Mouse (Mus musculus) cerebellum, postnatal 36 days (tissue): Measurements from ENCODE around the gene Mrps14.

Experiments used
- DNase-seq, 2 experiments: peaks; one replicate each; pipeline ENCODE4 v3.0.0; 2021 to 2022; ENCODE audit warnings: mixed read lengths in 2 of 2

Gene Mrps14

DNA sequence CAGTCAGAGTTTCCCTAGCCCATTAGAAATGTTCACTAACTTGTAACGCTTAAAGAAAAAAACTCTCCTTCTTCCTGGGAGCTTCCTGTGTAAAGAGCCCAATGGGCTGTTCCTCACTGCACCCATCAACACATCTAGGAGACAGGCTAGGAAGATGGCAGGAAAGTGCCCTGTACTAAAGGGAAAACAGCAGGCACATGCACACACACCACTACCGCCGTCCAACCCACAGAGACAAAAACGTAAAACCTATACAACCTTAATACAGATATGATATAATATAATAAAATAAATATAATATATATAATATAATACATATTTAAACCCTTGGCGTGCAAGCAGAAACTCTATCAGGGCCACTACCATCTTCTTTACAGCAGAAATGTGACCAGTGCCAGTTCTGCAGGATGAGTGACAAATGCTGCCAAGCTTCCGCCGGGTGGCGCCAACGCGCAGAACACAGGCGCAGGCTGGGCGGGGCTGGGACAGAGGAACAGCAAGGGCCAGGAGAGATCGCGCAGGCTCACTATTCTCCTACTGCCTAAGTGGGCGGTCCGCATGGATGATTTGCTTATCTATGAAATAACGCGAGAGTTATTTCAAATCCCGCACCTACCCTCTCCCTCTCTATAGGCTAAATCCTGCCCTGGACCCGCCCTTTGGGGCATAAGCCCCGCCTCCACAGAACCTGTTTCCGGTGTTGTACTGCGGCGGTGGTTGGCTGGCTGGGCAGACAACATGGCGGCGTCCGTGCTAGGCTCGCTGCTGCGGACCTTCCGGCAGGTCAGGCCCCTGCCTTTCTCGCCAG lies at the start of gene Mrps14:
TSS of gene Mrps14 (plus strand) at position 687 of the 808 bp plus-strand sequence.
- DNase-seq = peak; percentile 98 to 99

DNA sequence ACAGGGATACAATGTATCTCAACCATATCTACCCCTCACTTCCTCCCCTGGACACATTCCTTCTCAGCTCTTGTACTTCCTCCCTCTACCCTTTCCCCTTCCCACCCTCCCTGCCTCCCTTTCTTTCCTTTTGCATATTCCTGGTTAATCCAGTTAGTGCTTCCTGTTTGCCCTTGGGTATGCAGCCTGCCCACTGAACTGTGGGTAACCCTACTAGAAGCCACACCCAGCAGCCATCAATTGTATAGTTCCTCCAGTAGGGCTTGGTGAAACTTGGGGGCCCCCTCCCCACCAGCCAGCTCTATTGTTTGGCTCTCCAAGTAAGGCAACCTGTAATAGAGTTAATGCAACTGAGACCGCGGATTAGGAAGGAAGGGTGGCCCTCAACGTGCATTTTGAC lies 49.4 kb upstream of the Mrps14 start:
- DNase-seq = no peak

DNA sequence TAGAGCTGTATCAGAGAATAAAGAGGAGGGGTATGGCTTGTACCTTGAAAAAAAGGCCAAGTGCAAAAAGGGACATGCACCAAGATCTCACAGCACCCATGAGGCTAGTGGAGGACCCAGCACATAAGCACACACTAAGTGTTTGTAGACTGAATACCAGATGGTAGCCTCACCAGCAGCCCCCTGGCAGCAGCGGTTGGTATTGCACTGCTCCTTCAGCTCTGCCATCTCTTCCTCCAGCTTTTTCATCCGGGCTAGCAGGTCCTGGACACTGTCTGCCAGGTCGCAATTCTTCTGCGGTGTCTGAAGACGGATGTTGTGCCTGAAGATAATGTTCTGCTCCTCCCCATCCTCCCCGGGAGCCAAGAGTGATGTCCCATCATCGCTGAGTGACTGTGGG lies 47.7 kb upstream of the Mrps14 start:
- no peak for DNase-seq

DNA sequence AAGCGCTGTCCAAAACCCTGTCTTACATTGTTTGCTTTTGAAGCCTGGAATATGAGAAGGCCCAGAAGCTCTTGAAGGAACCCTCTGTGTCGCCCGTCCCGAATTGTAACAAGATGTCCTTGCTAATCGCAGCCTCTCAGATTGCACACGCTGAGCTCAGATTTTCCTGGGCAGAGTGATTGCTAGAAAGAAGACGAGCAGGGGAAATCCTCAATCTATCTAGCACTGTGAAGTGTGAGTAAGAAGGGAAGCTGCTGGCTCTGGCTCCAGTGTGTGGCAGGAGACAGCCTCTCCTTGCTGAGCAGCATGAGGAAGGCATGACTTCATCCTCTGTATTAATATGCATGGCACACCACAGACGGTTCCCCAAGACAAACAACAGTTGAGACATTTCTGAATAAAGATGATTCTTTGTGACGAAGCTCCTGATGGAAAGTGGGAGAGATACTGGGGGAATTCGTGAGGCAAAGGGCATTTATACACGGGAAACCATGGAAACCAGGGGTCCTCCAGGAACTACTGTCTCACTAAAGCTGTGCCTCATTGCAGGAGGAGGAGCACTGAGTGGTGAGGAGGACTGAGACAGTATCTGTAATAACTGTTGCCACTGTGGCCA lies 45.6 kb upstream of the Mrps14 start:
- DNase-seq = no peak

DNA sequence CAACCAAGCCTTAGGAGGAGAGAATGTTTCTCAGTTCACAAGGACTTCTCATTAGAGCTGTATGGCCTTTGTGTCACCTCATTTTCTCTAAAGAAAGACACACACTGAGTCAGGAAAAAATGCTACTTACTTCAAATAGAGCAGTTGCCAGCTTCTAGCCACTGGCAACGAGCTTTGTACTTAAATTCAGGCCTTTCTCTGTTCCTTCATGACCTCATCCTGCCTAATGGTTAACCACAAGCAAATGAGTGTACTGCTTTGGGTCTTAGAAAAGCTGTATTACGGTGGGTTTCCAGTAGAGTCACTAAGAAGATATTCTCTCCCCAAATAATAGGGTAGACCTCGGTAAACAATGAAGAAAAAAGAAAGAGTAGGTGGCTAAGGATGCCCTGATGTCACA lies 44.3 kb upstream of the Mrps14 start:
- DNase-seq = no peak

DNA sequence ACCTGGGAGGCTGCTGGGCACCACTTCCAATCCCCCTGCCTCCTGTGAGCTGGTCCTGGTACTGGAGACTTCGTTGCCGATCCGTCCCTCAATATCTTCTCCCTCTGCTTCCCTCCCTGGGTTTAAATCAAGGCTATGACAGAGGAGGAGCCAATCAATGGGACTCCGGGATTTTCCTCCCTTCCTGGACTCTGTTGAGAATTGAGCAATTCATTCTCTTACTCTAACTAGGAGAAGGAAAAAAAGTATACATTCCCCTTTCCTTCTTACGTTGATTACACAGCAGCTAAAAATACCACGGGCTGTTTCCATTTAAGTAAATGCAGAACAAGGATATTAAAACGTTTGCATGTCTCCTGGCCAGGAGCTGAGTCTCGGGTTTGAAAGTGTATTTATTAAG lies 41.5 kb upstream of the Mrps14 start, which contains the start of gene Tnn:
TSS of gene Tnn (minus strand) at position 101 of the 400 bp plus-strand sequence.
- no peak for DNase-seq

DNA sequence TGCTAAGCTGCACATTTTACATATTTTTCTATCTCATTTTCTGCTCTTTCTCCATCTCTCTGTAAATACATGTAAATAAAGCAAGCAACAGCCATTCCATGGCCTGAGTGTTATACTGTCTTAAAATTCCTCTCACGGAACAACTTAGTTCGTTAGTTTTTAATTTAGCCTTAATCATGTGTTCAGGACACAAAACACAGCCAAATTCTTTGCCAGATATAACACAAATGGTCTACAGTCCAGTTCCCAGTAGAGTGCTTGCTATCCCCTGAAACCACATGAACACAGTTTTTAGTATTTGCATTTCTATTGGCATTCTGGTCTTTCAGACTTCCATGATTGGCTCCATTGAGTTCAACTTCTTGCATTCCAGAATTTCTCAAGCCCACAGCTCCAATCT lies 36.8 kb upstream of the Mrps14 start:
- DNase-seq = no peak

DNA sequence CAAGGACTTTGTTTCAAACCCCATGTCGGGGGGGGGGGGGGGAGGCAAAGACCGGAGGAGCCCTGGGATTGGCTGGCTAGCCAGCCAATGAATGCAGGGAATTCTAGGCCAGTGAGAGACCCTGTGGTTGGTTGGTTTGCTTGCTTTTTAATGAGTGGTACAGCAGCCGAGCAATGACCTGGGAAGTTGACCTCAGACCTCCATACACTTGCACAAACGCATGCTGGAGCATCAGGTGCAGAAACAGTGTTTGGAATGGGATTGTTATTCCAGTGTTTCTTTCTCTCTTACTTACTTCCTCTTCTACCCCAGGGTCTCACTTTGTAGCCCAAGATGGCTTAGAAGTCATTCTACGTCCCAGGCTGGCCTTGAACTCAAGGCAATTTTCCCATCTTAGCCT lies 28.4 kb upstream of the Mrps14 start:
- no peak for DNase-seq

DNA sequence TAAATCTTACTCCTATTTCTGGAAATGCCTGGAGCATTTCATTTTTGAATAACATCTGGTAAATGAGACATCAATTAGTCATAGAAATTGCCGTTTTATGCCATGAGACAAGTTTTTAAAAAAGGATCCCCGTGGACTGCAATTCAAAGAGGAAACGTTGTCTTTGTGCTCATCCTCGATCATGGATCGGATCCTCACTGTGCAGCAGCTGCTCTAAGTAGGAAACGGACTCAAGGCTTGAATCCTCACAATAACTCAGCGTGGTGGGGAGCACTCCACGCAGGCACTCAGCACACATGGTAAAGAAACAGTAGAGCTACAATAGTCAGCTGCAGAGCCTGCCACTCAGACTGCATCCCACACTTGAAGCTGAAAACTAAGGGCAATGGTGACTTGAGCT lies 18.1 kb upstream of the Mrps14 start:
- DNase-seq = no peak

DNA sequence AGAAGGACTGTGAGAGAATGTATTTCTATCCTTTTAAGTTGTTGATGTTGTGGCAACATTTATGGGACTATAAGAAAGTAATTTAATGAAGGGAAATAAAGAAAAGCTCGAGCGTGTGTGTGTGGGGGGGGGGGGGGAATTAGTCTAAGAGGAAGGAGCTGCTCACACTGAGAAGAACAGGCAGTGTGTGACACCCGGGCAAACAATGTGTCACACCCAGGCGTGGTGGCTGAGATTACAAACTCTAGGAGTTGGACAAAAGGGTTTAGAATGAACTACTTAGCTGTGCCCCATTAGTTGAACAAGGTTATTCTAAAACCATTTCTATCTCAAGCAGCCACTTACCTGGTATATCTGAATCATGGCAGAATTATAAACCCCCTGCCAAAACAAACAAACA lies 13.8 kb upstream of the Mrps14 start:
- no peak for DNase-seq

DNA sequence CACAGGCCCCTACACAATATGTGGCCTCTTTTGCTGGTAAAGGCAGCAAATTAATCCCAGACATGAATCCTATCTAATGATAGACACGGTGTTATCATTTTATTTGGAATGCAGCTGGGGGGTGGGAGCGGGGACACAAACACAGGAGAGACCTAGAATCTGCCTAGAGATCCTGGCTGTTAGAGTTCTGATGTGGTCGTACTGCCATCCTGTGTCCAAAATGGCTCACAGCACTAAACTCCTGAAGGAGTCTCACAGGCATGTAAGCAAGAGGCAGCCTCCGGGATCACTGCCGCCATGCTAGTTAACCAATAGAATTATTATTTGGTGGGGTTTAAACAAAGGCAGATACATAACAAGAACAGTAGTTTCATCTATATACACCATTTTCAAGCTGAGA lies 10.5 kb upstream of the Mrps14 start:
- peak; percentile 26 to 33 for DNase-seq

DNA sequence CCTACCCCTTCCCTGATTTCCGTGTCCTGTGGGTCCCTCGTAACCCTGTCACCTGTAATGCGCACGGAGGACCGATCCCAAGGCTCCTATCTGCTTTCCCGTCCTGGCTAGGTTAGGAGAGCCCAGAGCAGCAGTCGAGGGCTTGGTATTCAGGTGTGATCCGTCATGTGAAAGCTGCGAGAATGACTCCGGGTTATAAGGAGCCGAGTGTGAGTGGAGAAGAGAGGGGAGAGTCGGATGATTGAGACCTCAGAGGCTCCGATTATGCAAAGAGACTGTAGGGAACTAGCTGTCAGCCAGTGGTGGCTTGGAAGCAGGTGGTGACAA lies 285 bp downstream of the Mrps14 start:
- DNase-seq = no peak

DNA sequence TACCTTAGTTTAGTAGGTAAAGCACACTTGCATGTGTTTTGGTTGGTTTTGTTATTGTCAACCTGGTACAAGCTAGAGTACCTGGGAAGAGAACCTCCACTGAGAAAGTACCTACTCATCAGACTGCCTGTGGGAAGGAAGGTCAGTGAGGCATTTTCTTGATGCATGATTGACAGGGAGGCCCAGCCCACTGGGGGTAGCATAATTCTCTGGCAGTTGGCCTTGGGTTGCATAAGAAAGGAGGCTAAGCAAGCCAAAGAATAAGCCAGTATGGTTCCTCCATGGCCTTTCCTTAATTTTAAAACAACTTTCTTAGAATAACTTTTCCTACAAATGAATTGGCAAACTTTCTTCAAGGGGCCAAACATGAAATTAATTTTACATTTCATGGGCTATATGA lies 10.5 kb downstream of the Mrps14 start:
- DNase-seq = no peak

DNA sequence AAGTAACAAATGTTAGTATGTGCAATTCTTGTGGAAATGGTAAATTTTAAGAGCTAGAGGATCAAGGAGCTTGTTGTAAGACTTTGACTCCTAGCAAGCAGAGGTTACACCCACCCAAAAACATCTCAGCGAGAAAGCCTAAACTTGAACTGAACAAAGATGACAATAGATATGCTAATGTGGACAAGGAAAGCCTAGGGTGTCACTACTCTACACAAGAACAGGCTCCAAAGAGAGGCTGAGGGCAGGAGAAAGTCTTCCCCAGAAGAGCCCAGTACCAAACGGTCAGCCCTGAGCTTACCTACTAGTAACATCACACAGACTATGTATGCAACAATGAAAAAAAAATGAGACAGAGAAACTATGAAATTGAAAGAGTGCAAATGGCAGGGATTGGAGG lies 14.8 kb downstream of the Mrps14 start:
- DNase-seq = no peak

DNA sequence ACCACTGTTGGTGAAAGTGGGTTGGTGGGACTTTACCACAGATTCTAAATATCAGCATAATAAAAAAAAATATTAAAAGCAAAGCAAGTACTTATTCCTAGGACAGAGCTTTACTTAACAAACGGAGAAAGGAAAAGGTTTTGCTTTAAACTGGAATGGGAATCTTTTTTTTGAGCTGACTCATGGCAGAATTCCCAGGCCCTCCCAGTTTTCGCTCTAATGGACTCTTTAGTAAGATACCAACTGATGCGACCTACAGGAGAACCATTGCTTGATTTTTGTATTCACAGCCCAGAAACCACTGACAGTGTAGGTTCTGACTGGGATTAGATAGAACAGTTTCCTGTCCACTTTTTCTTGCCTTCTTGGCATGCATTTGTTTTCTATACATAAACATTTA lies 15.6 kb downstream of the Mrps14 start:
- no peak for DNase-seq

DNA sequence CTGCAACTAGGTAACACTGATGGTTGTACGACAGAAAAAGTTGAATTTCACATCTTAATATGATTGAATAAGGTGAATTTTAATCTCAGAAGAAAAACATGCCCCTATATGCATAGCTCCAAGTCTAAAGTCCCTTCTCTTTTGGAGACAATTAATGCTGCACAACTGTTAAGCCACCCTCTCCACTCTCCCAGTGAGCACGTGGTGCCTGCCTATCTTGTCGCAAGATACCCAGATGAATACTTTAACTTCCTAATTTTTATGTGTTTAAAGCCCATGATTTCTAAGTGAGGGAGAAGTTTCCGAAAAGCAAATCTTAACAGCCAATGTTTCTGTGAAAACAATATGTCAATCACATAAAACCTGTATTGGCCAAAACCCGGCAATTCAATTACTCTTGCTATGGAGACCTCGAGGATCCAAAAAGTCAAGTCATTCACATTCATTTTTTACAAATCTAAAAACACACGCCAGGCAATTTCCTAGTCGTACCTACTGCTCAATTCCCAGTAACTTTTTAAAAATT lies 16.6 kb downstream of the Mrps14 start:
- no peak for DNase-seq

DNA sequence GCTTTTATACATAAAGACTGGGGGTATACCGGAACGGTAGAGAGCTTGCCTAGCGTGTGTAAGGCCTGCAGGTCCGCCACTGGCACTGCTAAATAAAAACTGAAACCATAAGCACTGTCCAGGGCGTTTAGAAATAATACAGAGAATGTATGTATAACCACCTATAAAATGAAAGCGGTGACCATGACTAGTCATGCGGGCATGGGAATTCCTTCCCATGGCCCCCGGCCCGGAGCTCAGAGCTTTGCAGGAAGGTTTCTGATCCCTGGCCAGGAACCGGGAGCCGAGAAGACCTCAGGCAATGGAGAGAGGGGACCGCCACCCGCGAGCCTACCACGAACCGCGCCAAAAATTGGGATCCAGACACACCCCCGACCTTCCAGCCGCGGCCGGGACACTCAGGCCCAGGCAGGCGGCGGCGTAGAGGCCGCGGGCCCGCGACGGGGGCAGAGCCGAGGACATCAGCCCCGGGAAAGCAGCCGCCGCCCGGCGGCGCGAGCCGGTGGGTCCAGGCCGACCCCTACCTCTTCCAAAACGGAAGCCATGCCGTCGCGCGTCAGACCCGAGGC lies 17.2 kb downstream of the Mrps14 start:
- DNase-seq = peak; percentile 56 to 60

DNA sequence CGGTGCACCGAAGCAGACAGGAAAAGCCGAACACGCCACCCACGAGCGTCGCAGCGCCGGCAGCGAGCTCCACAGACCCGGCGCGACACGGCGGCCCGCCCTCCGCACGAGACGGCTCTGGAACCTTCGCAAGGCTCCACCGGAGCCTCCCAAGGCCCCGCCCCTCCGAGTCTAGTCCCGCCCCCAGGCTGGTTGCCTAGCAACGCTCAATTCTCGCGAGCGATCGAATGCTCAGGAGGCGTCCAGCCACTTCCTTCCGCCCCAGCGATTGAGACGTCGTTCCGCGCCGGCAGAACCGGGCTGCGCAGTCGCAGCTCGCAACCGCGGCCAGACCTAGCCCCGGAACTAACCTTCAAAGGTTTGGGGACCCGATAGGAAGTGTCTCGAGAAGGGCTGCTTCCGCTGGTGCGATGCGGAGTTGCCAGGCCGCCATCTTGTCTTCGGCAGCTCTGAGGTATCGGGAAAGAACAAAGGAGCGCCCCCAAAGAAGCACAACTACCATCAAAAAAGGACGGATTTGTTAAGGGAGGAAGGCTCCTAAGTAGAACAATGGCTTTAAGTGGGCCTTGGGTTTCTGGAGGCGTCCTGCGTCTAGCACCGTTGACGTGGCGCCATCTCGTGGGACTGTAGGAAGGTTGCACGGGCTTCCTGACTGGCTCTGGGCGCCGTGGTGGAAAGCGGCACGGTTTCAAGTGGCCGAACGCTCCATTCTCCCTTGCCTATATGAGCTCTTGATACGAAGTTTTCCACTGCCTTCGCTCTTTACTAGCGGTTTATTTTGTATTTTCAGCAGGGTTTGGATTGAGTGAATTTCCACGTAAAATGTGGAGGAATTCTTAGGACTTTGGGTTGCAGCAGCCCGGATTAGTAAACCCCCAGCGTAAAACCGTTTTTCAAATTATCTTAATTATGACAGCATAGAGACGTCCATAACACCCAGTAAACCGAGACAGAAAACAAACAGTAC lies 18.0 kb downstream of the Mrps14 start, which contains the start of gene Cacybp:
TSS of gene Cacybp (minus strand) at position 173 of the 967 bp plus-strand sequence.
- DNase-seq = peak; percentile 100

DNA sequence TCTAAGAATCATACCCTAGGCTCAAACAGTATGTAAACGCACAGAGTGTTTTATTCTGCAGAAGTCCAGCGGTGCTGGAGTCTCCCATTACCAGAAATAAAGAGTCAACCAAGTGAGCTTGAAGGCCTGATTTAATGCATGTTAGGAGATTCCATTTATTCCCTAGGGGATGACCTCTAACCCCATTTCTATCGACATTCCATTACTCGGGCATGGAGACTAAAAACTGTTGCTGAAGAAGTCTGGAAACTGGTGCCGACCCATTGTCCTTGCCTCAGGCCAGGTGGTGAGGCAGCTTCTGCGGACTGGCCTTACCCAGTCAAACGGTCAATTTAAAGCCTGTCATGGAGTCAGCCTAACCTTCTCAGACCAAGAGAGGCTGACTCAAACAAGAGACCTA lies 19.2 kb downstream of the Mrps14 start:
- DNase-seq = no peak

DNA sequence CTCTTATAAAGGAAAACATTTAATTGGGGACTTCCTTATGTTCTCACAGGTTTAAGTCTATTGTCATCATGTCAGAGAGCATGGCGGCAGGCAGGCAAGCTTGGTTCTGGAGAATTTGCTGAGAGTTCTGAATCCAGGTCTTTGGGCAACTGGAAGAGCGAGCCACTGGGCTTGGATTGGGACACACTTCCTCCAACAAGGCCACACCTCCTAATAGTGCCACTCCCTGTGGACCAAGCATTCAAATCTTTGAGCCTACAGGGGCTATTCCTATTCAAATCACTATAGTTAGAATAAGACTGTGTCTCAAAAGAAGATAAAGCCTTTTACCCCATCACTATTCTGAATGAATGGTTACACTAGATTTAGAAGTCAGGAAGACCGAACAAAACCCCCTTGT lies 22.9 kb downstream of the Mrps14 start:
- DNase-seq = no peak

DNA sequence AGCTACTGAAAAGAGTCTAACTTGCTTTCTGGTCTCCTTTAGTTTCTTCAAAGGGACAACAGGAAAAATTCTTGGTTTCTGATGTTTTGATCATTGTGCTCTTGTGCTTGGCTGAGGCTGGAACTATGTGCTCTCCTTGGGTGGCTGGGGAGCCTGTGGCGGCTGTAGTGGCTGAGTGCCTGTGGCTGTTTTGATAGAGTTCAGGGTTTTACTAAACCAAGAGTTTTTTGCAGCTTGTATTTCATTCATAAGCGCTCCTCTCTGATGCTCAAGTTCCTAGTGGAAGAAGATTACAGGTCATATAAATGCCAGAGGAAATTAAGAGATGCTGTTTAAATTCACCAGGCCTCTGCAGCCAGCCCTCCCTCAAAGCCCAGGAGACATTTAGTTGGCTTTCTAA lies 29.1 kb downstream of the Mrps14 start:
- DNase-seq = no peak

DNA sequence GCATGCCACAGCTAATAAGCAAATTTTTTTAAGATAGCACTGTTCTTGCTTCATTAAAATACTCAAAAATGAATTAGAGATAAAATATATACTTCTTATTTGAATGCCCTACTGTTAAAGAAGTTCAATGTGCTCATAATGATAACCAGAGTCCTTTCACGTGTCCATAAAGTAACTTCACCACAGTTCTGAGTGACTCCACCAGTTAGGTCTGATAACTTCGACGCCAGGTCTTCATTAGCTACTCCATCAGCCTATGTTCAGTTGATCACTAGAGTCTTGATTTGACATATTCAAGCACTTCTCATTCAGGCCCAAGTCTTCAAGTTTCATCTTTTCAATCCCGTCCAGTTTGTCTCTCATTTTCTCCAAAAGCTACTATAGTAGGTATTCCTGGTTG lies 32.2 kb downstream of the Mrps14 start:
- DNase-seq = no peak

DNA sequence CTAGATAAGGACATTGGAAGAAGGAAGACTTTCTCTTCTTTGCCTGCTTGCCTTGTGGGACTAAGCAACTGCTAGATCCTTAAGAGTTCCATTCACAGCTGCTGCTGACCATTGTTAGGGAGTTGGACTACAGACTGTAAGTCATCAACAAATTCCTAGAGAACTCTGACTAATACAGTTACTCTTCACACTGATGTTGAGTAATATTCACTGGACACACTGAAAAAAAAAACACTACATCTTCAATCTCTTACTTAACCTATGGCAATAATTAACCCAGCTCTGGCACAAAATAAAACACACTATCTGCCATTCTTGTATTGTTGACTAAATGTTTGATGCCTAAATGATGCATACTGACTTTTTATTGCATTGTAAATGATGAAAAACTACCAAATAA lies 32.8 kb downstream of the Mrps14 start:
- DNase-seq = no peak
